Mouse (Mus musculus) heart, postnatal 0 days (tissue): Measurements from ENCODE around the gene Ttbk2. TPM values are rescaled to one million over a fixed set of nuclear protein-coding genes. Genes with fewer than 3 reads are reported as not detected.
A peak's percentile ranks its signal among the peaks of the same experiment; 100 is the strongest.

Experiments used
- ATAC-seq: fragments of 200-750 bp; cut with Nextera tagmentation; 2 replicates; pipeline ENCODE4 v1.8.0; 2017; ENCODE audit warnings: low read depth, moderate number of reproducible peaks, moderate library complexity; ENCODE audit not compliant: insufficient read depth
- DNase-seq: peaks from one replicate; pipeline ENCODE4 v3.0.0-alpha.2; 2016; ENCODE audit warnings: low spot score
- H3K27ac ChIP-seq: fragments of 300-500 bp; sonication (generic); 2 replicates; pipeline ENCODE4 v1.5.1; 2014; ENCODE audit warnings: low read depth, mild to moderate bottlenecking
- H3K27me3 ChIP-seq: fragments of 300-500 bp; sonication (generic); 2 replicates; pipeline ENCODE4 v1.6.1; 2014; ENCODE audit warnings: low read length, mixed read lengths; ENCODE audit not compliant: control insufficient read depth, insufficient read depth
- H3K36me3 ChIP-seq: fragments of 300-500 bp; sonication (generic); replicated peaks from 2 replicates; pipeline ENCODE4 v1.6.1; 2014; ENCODE audit warnings: low read length, mixed read lengths; ENCODE audit not compliant: control insufficient read depth, insufficient read depth
- H3K4me1 ChIP-seq: fragments of 300-500 bp; sonication (generic); 2 replicates; pipeline ENCODE4 v1.6.1; 2014; ENCODE audit warnings: antibody characterized with exemption; ENCODE audit not compliant: control insufficient read depth, insufficient read depth
- H3K4me2 ChIP-seq: fragments of 300-500 bp; sonication (generic); 2 replicates; pipeline ENCODE4 v1.6.1; 2014; ENCODE audit warnings: low read depth, mild to moderate bottlenecking, low read length, moderate library complexity
- H3K4me3 ChIP-seq: fragments of 300-500 bp; sonication (generic); 2 replicates; pipeline ENCODE4 v1.5.1; 2014; ENCODE audit warnings: low read depth, low read length
- H3K9ac ChIP-seq: fragments of 300-500 bp; sonication (generic); replicated peaks from 2 replicates; pipeline ENCODE4 v1.6.1; 2014; ENCODE audit warnings: low read depth, low read length, mixed read lengths
- H3K9me3 ChIP-seq: fragments of 300-500 bp; sonication (generic); replicated peaks from 2 replicates; pipeline ENCODE4 v1.6.1; 2016; ENCODE audit warnings: low read length; ENCODE audit not compliant: control insufficient read depth
- CTCF ChIP-seq: IDR thresholded peaks from 2 replicates; pipeline ENCODE4 v1.5.1; 2016; ENCODE audit warnings: antibody characterized with exemption, control low read depth, low read depth
- EP300 ChIP-seq: IDR thresholded peaks from 2 replicates; pipeline ENCODE4 v1.6.1; 2016; ENCODE audit warnings: antibody characterized with exemption, low read depth
- WGBS: fragments of 180-500 bp; shearing (Covaris S2); extraction: QIAGEN DNeasy Blood & Tissue Kit; methylation state at CpG from one replicate; pipeline ENCODE4 v1.1.7; 2014; 5-methylcytosine and 5-hydroxymethylcytosine counted together
- polyA plus RNA-seq: library from polyadenylated mRNA; unstranded; fragments of >200 nt; fragmentation: Nextera tagmentation; extraction: Ambion mirVana; gene quantifications from 2 replicates; pipeline ENCODE4 v1.2.1, GENCODE M21; 2015
- total RNA-seq: library from RNA; depleted of rRNA; stranded (reverse); fragments of >200 nt; gene quantifications from 2 replicates; pipeline ENCODE4 v1.2.3, GENCODE M21; 2014; ENCODE audit warnings: low replicate concordance

Ttbk2 gene
- total and polyA plus RNA-seq, 2 experiments from 2014 or later, result 1.4 to 14.5 TPM

GRCm38 (mm10) chr2:120724176-120724575, 126.2 kb downstream of the Ttbk2 start:
- Histone ChIP-seq H3K4me1 (peaks cover 20% of the 10 kb centered on the region), H3K9ac (no peak overlapping the region), H3K4me2 (no peak overlapping the region), H3K4me3 (no peak overlapping the region), H3K9me3 (no peaks in the 10 kb centered on the region), H3K36me3 (peaks cover 91% of the 10 kb centered on the region), H3K27me3 (no peaks in the 10 kb centered on the region), H3K27ac (no peak overlapping the region)
- ATAC-seq (no peak), DNase-seq (no peak)
- no peak for TF ChIP-seq CTCF
- no peak for TF ChIP-seq EP300
- WGBS, result 64% methylated on average over 6 of the region's 6 CpGs

- no peaks in the 10 kb centered on the region for H3K27me3 ChIP-seq
- ATAC-seq, result no peak
- H3K9me3 ChIP-seq, result no peaks in the 10 kb centered on the region
- WGBS, result 71% methylated on average over 4 of the region's 4 CpGs
- TF ChIP-seq EP300 (no peak), CTCF (no peak)
- DNase-seq, result no peak
- H3K4me2 ChIP-seq, result no peak overlapping the region
- peaks cover 96% of the 10 kb centered on the region for H3K36me3 ChIP-seq
- no peak overlapping the region for H3K4me3 ChIP-seq
- H3K27ac ChIP-seq, result peak overlapping the region; percentile 18; the same call in 1 of the 2 replicates
- H3K4me1 ChIP-seq, result peaks cover 15% of the 10 kb centered on the region; the same call in 1 of the 2 replicates
- no peak overlapping the region for H3K9ac ChIP-seq
These were observed 126.8 kb downstream of the Ttbk2 start for GRCm38 (mm10) chr2:120723621-120724020.

- peaks cover 12% of the 10 kb centered on the region; the same call in 1 of the 2 replicates for H3K4me1 ChIP-seq
- no peak overlapping the region for H3K4me3 ChIP-seq
- no peak for TF ChIP-seq EP300
- TF ChIP-seq CTCF, result no peak
- H3K9me3 ChIP-seq, result no peaks in the 10 kb centered on the region
- 16% methylated on average over 8 of the region's 8 CpGs for WGBS
- peak overlapping the region; percentile 44 for H3K27ac ChIP-seq
- ATAC-seq, result peak; percentile 67
- no peak for DNase-seq
- peaks cover 96% of the 10 kb centered on the region for H3K36me3 ChIP-seq
- no peaks in the 10 kb centered on the region for H3K27me3 ChIP-seq
- H3K4me2 ChIP-seq, result no peak overlapping the region
- no peak overlapping the region for H3K9ac ChIP-seq
These were observed 127.9 kb downstream of the Ttbk2 start for GRCm38 (mm10) chr2:120722491-120722890.

GRCm38 (mm10) chr2:120721911-120722310, 128.5 kb downstream of the Ttbk2 start:
- H3K36me3 ChIP-seq, result peaks cover 96% of the 10 kb centered on the region
- no peaks in the 10 kb centered on the region for H3K9me3 ChIP-seq
- no peak overlapping the region for H3K27ac ChIP-seq

GRCm38 (mm10) chr2:120720821-120721220, 129.6 kb downstream of the Ttbk2 start:
- Histone ChIP-seq H3K4me3 (no peak overlapping the region), H3K9ac (no peak overlapping the region), H3K4me1 (peaks cover 12% of the 10 kb centered on the region; the same call in 1 of the 2 replicates), H3K9me3 (no peaks in the 10 kb centered on the region), H3K27ac (no peak overlapping the region), H3K4me2 (no peak overlapping the region), H3K36me3 (peaks cover 96% of the 10 kb centered on the region), H3K27me3 (no peaks in the 10 kb centered on the region)
- WGBS, result 88% methylated on average over 6 of the region's 6 CpGs
- DNase-seq (no peak), ATAC-seq (no peak)
- no peak for TF ChIP-seq EP300

More at GRCm38 (mm10) chr2:120721911-120722310, 128.5 kb downstream of the Ttbk2 start:
- no peak for TF ChIP-seq EP300
- no peak for TF ChIP-seq CTCF
- H3K4me3 ChIP-seq, result no peak overlapping the region
- WGBS, result 90% methylated on average over 2 of the region's 2 CpGs
- H3K4me1 ChIP-seq, result peaks cover 12% of the 10 kb centered on the region; the same call in 1 of the 2 replicates
- H3K27me3 ChIP-seq, result no peaks in the 10 kb centered on the region
- no peak for ATAC-seq
- DNase-seq, result no peak
- no peak overlapping the region for H3K9ac ChIP-seq
- H3K4me2 ChIP-seq, result no peak overlapping the region

- Histone ChIP-seq H3K9me3 (no peaks in the 10 kb centered on the region), H3K9ac (no peak overlapping the region), H3K4me2 (no peak overlapping the region), H3K4me3 (no peak overlapping the region), H3K4me1 (0 out of 2 replicates have a peak, but pooled peaks cover 7% of the 10 kb centered on the region), H3K27me3 (no peaks in the 10 kb centered on the region), H3K27ac (no peak overlapping the region), H3K36me3 (peaks cover 93% of the 10 kb centered on the region)
- DNase-seq (no peak), ATAC-seq (no peak)
- WGBS, result 93% methylated on average over 8 of the region's 8 CpGs
- no peak for TF ChIP-seq CTCF
- TF ChIP-seq EP300, result no peak
These were observed 131.9 kb downstream of the Ttbk2 start for GRCm38 (mm10) chr2:120718496-120718895.
